Mouse (Mus musculus) kidney, embryonic 15.5 days (tissue): ENCODE measurements around the gene Krt79. TPM values are rescaled to one million over a fixed set of nuclear protein-coding genes. Genes with fewer than 3 reads are reported as not detected.
A peak's percentile ranks its signal among the peaks of the same experiment; 100 is the strongest.

Source experiments
- ATAC-seq: fragments of 200-750 bp; cut with Nextera tagmentation; replicated peaks from 2 replicates; pipeline ENCODE4 v1.8.0; 2017; ENCODE audit warnings: moderate TSS enrichment; ENCODE audit not compliant: low FRiP score
- H3K27ac ChIP-seq: fragments of 300-500 bp; sonication (generic); 2 replicates; pipeline ENCODE4 v1.5.1; 2015; ENCODE audit warnings: mild to moderate bottlenecking, inconsistent platforms
- H3K27me3 ChIP-seq: fragments of 300-500 bp; sonication (generic); 2 replicates; pipeline ENCODE4 v1.6.1; 2015; ENCODE audit warnings: inconsistent platforms
- H3K36me3 ChIP-seq: fragments of 300-500 bp; sonication (generic); 2 replicates; pipeline ENCODE4 v1.6.1; 2015; ENCODE audit warnings: inconsistent platforms
- H3K4me1 ChIP-seq: fragments of 300-500 bp; sonication (generic); 2 replicates; pipeline ENCODE4 v1.6.1; 2015; ENCODE audit warnings: inconsistent platforms
- H3K4me2 ChIP-seq: fragments of 300-500 bp; sonication (generic); 2 replicates; pipeline ENCODE4 v1.6.1; 2015; ENCODE audit warnings: moderate library complexity, mild to moderate bottlenecking, inconsistent platforms
- H3K4me3 ChIP-seq: fragments of 300-500 bp; sonication (generic); replicated peaks from 2 replicates; pipeline ENCODE4 v1.5.1; 2015; ENCODE audit warnings: mild to moderate bottlenecking, inconsistent platforms
- H3K9ac ChIP-seq: fragments of 300-500 bp; sonication (generic); 2 replicates; pipeline ENCODE4 v1.6.1; 2015; ENCODE audit warnings: mild to moderate bottlenecking, inconsistent platforms
- H3K9me3 ChIP-seq: fragments of 300-500 bp; sonication (generic); replicated peaks from 2 replicates; pipeline ENCODE4 v1.6.1; 2016; ENCODE audit warnings: inconsistent platforms
- WGBS: fragments of 180-500 bp; shearing (Covaris S2); methylation state at CpG from one replicate; pipeline ENCODE4 v1.1.7; 2015; ENCODE audit warnings: mixed read lengths; 5-methylcytosine and 5-hydroxymethylcytosine counted together
- polyA plus RNA-seq: library from polyadenylated mRNA; unstranded; fragments of >200 nt; fragmentation: Nextera tagmentation; extraction: Ambion mirVana; gene quantifications from 2 replicates; pipeline ENCODE4 v1.2.1, GENCODE M21; 2015

Gene Krt79
- polyA plus RNA-seq, result 0.45 and 0.53 TPM in 2 replicates

- no peak within 1 kb of the TSS for H3K4me2 ChIP-seq
- no peak within 1 kb of the TSS for H3K9ac ChIP-seq
- no peak within 1 kb of the TSS for H3K4me3 ChIP-seq
- H3K36me3 ChIP-seq, result no peaks in the 10 kb centered on the region
- 0 out of 2 replicates have a peak within 1 kb of the TSS, but pooled peaks have one; percentile 32 for H3K27ac ChIP-seq
- H3K9me3 ChIP-seq, result no peaks in the 10 kb centered on the region
- peak; percentile 16; the same call in 1 of the 2 replicates for ATAC-seq
- H3K27me3 ChIP-seq, result no peaks in the 10 kb centered on the region
- peaks cover 26% of the 10 kb centered on the region for H3K4me1 ChIP-seq
- WGBS, result 71% methylated on average over 6 of the region's 6 CpGs
Observed at GRCm38 (mm10) chr15:101940274-101940829, at the start of gene Krt79. Gene Krt79, minus strand, starts transcription at chr15:101940324.

GRCm38 (mm10) chr15:101988714-101989113 is 48.6 kb upstream of the Krt79 start:
- no peak overlapping the region for H3K9ac ChIP-seq
- no peak overlapping the region for H3K4me2 ChIP-seq
- H3K4me1 ChIP-seq, result peaks cover 14% of the 10 kb centered on the region
- no peak for ATAC-seq
- no peak overlapping the region for H3K27ac ChIP-seq
- WGBS, result 69% methylated on average over 8 of the region's 8 CpGs
- no peak overlapping the region for H3K4me3 ChIP-seq
- no peaks in the 10 kb centered on the region for H3K9me3 ChIP-seq
- no peaks in the 10 kb centered on the region for H3K27me3 ChIP-seq
- no peaks in the 10 kb centered on the region for H3K36me3 ChIP-seq

- Histone ChIP-seq H3K4me1 (peaks cover 17% of the 10 kb centered on the region), H3K9ac (no peak overlapping the region), H3K9me3 (no peaks in the 10 kb centered on the region), H3K4me3 (no peak overlapping the region), H3K27ac (no peak overlapping the region), H3K27me3 (no peaks in the 10 kb centered on the region), H3K36me3 (no peaks in the 10 kb centered on the region), H3K4me2 (no peak overlapping the region)
- no peak for ATAC-seq
- WGBS, result 1% methylated on average over 10 of the region's 10 CpGs
Observed at GRCm38 (mm10) chr15:101988119-101988518, 48.0 kb upstream of the Krt79 start.

GRCm38 (mm10) chr15:101984746-101985145 is 44.6 kb upstream of the Krt79 start:
- H3K4me1 ChIP-seq, result peaks cover 17% of the 10 kb centered on the region
- H3K27me3 ChIP-seq, result no peaks in the 10 kb centered on the region
- H3K9ac ChIP-seq, result 0 out of 2 replicates have a peak overlapping the region, but pooled peaks have one; percentile 10
- H3K9me3 ChIP-seq, result no peaks in the 10 kb centered on the region
- no peaks in the 10 kb centered on the region for H3K36me3 ChIP-seq
- no peak overlapping the region for H3K27ac ChIP-seq
- peak overlapping the region; percentile 63 for H3K4me2 ChIP-seq
- H3K4me3 ChIP-seq, result peak overlapping the region; percentile 39; the same call in 1 of the 2 replicates
- ATAC-seq, result no peak
- 15% methylated on average over 6 of the region's 6 CpGs for WGBS

- Histone ChIP-seq H3K27me3 (no peaks in the 10 kb centered on the region), H3K9ac (0 out of 2 replicates have a peak overlapping the region, but pooled peaks have one; percentile 10), H3K36me3 (no peaks in the 10 kb centered on the region), H3K9me3 (no peaks in the 10 kb centered on the region), H3K4me3 (peak overlapping the region; percentile 39), H3K4me1 (peaks cover 17% of the 10 kb centered on the region), H3K27ac (peak overlapping the region; percentile 83), H3K4me2 (peak overlapping the region; percentile 63)
- ATAC-seq, result peak; percentile 94
- WGBS, result 2% methylated on average over 15 of the region's 15 CpGs
Observed at GRCm38 (mm10) chr15:101983949-101984601, 44.0 kb upstream of the Krt79 start.

GRCm38 (mm10) chr15:101983315-101983948 is 43.3 kb upstream of the Krt79 start:
- Histone ChIP-seq H3K36me3 (no peaks in the 10 kb centered on the region), H3K27ac (peak overlapping the region; percentile 83), H3K9ac (no peak overlapping the region), H3K9me3 (no peaks in the 10 kb centered on the region), H3K4me2 (peak overlapping the region; percentile 63), H3K4me3 (peak overlapping the region; percentile 39; the same call in 1 of the 2 replicates), H3K4me1 (peaks cover 17% of the 10 kb centered on the region), H3K27me3 (no peaks in the 10 kb centered on the region)
- 78% methylated on average over 13 of the region's 13 CpGs for WGBS
- ATAC-seq, result no peak

- Histone ChIP-seq H3K4me3 (no peak overlapping the region), H3K27me3 (no peaks in the 10 kb centered on the region), H3K4me2 (no peak overlapping the region), H3K9me3 (no peaks in the 10 kb centered on the region), H3K36me3 (no peaks in the 10 kb centered on the region), H3K4me1 (peaks cover 40% of the 10 kb centered on the region), H3K9ac (no peak overlapping the region), H3K27ac (peak overlapping the region; percentile 48; the same call in 1 of the 2 replicates)
- ATAC-seq, result no peak
- 45% methylated on average over 6 of the region's 6 CpGs for WGBS
Observed at GRCm38 (mm10) chr15:101980849-101981248, 40.7 kb upstream of the Krt79 start.

- no peaks in the 10 kb centered on the region for H3K36me3 ChIP-seq
- peak; percentile 92 for ATAC-seq
- H3K27ac ChIP-seq, result peak overlapping the region; percentile 95
- H3K4me1 ChIP-seq, result peaks cover 44% of the 10 kb centered on the region
- no peaks in the 10 kb centered on the region for H3K27me3 ChIP-seq
- H3K9me3 ChIP-seq, result no peaks in the 10 kb centered on the region
- peak overlapping the region; percentile 70 for H3K4me2 ChIP-seq
- 2% methylated on average over 39 of the region's 39 CpGs for WGBS
- H3K9ac ChIP-seq, result peak overlapping the region; percentile 51
- H3K4me3 ChIP-seq, result peak overlapping the region; percentile 37
Observed at GRCm38 (mm10) chr15:101977043-101977726, 37.1 kb upstream of the Krt79 start.

- Histone ChIP-seq H3K4me1 (peaks cover 44% of the 10 kb centered on the region), H3K4me2 (peak overlapping the region; percentile 70), H3K4me3 (no peak overlapping the region), H3K36me3 (no peaks in the 10 kb centered on the region), H3K9ac (peak overlapping the region; percentile 51; the same call in 1 of the 2 replicates), H3K9me3 (no peaks in the 10 kb centered on the region), H3K27me3 (0 out of 2 replicates have a peak, but pooled peaks cover 3% of the 10 kb centered on the region), H3K27ac (peak overlapping the region; percentile 95)
- 31% methylated on average over 3 of the region's 3 CpGs for WGBS
- ATAC-seq, result no peak; the same call in 1 of the 2 replicates
Observed at GRCm38 (mm10) chr15:101976641-101977040, 36.5 kb upstream of the Krt79 start.

- Histone ChIP-seq H3K4me1 (peaks cover 44% of the 10 kb centered on the region), H3K27ac (peak overlapping the region; percentile 95), H3K4me2 (no peak overlapping the region), H3K9me3 (no peaks in the 10 kb centered on the region), H3K36me3 (no peaks in the 10 kb centered on the region), H3K9ac (no peak overlapping the region), H3K4me3 (no peak overlapping the region), H3K27me3 (0 out of 2 replicates have a peak, but pooled peaks cover 3% of the 10 kb centered on the region)
- ATAC-seq, result peak; percentile 24; the same call in 1 of the 2 replicates
- WGBS, result 19% methylated on average over 5 of the region's 5 CpGs
Observed at GRCm38 (mm10) chr15:101976023-101976422, 35.9 kb upstream of the Krt79 start.

- Histone ChIP-seq H3K4me2 (no peak overlapping the region), H3K4me3 (no peak overlapping the region), H3K36me3 (no peaks in the 10 kb centered on the region), H3K9me3 (no peaks in the 10 kb centered on the region), H3K9ac (no peak overlapping the region), H3K27me3 (0 out of 2 replicates have a peak, but pooled peaks cover 3% of the 10 kb centered on the region), H3K4me1 (peaks cover 48% of the 10 kb centered on the region), H3K27ac (0 out of 2 replicates have a peak overlapping the region, but pooled peaks have one; percentile 95)
- 61% methylated on average over 15 of the region's 16 CpGs for WGBS
- ATAC-seq, result no peak
Observed at GRCm38 (mm10) chr15:101974083-101974845, 34.1 kb upstream of the Krt79 start.
